Mouse (Mus musculus): Measurements from ENCODE around the gene Arg2. TPM values are rescaled to one million over a fixed set of nuclear protein-coding genes. Genes with fewer than 3 reads are reported as not detected.
A peak's percentile ranks its signal among the peaks of the same experiment; 100 is the strongest.
"Not testable (repeated sequence)": the region's sequence is repeated elsewhere in the genome, so short reads cannot be mapped to it uniquely, and the experiment has no call there.

The Arg2 gene
- polyA plus RNA-seq, 1 experiment from 2014 or later: 23.3 TPM

DNA sequence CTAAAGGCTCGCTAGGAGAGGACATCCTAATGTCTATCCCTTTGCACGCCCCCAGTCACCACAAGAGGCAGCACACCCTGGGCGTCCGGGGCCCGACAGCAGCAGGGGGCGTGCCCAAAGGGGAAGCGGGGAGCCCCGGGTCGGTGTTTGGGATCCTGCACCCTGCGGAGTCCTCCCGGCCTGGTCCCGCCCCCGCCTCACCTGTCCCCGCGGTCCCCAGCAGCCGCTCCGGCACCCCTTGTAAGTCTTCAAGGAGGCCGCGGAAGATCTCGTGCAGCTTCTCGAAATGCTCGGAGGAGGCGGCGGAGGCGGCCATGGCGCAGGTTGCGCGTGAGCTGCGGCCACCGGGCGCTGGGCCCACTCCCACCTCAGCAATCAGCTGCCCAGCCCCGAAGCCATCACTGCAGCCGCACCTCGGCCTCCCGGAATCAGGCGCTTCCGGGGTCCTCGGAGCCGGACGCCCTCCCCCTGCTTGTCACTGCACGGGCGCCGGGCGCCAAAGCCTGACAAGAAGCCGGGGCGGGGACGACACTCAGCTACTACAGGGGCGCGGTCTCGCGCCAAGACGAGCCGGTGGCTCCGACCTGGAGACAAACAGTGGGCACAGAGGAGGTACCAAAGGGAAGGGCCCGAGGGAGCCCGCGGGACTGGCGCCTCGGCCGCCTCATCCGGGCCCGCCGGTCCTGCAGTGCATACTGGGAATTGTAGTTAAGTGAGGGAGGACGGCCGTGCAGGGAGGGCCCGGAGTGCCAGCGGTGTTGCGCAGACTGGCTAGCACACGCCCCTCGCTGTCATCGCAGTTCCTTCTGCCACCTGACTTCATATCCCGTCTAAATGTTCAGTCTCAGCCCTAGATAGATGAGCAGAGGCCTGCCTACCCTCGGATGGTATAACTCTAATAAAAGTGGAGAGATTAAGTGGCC lies 41.7 kb downstream of the Arg2 start, which contains the start of gene Vti1b:
Gene Vti1b, minus strand, starts transcription at position 649 of the 923 bp plus-strand sequence.
- under 1% methylated on average over 73 of the region's 73 CpGs for WGBS
- Histone ChIP-seq H3K4me1 (replicated peaks) (peaks cover 16% of the 10 kb centered on the region), H3K36me3 (peaks cover 24% of the 10 kb centered on the region), H3K4me3 (replicated peaks) (peak within 1 kb of the TSS; percentile 99), H3K9ac (replicated peaks) (peak within 1 kb of the TSS; percentile 89), H3K27me3 (no peaks in the 10 kb centered on the region), H3K4me2 (replicated peaks) (peak within 1 kb of the TSS; percentile 72), H3K27ac (peak within 1 kb of the TSS; percentile 94), H3K9me3 (no peaks in the 10 kb centered on the region)
- ATAC-seq: peak; percentile 99

DNA sequence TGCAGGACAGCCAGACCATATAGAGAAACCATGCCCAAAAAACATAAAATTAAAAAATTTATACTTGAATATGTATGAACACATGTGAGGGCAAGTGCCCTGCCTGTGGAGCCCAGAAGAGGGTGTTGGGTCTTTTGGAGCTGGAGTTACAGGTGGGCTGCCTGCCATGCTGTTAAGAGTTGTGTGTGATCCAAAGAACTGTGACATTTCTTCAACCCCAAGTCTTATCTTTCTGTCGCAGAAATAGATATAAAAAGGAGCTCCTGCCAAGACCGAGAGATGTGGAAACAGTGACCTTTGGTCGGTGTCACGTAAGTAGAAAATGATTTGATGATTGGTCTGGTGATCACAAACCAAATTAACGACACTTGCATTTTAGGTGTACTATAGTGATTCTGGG lies 43.1 kb downstream of the Arg2 start:
- ATAC-seq: no peak
- Histone ChIP-seq H3K9me3 (no peaks in the 10 kb centered on the region), H3K9ac (replicated peaks) (no peak overlapping the region), H3K27ac (no peak overlapping the region), H3K4me1 (replicated peaks) (peaks cover 16% of the 10 kb centered on the region), H3K4me3 (replicated peaks) (no peak overlapping the region), H3K27me3 (no peaks in the 10 kb centered on the region), H3K4me2 (replicated peaks) (no peak overlapping the region), H3K36me3 (peaks cover 33% of the 10 kb centered on the region)
- WGBS: 89% methylated on average over 5 of the region's 5 CpGs

DNA sequence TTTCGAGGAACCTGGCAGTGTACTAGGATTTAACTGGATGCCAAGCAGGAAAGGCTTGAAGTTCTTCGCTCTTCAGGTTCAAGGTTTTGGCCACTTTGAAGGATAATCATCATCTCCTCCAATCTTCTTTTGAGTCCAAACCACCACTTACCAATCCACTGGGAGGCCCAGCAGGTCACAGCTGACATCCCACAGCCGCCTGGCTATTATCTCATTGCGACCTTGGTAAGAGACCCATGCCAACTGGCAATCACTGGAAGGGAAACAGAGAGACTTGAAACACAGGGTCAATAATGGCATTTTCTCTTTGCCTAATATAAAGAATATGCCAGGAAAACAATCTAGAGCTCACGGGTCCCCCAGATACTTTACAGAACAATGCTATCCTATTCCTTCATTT lies 45.4 kb downstream of the Arg2 start:
- Histone ChIP-seq H3K4me1 (replicated peaks) (peaks cover 7% of the 10 kb centered on the region), H3K4me2 (replicated peaks) (no peak overlapping the region), H3K36me3 (peaks cover 44% of the 10 kb centered on the region), H3K27me3 (no peaks in the 10 kb centered on the region), H3K9me3 (no peaks in the 10 kb centered on the region), H3K27ac (no peak overlapping the region), H3K9ac (replicated peaks) (no peak overlapping the region), H3K4me3 (replicated peaks) (no peak overlapping the region)
- WGBS: 93% methylated on average over 5 of the region's 5 CpGs
- no peak for ATAC-seq

DNA sequence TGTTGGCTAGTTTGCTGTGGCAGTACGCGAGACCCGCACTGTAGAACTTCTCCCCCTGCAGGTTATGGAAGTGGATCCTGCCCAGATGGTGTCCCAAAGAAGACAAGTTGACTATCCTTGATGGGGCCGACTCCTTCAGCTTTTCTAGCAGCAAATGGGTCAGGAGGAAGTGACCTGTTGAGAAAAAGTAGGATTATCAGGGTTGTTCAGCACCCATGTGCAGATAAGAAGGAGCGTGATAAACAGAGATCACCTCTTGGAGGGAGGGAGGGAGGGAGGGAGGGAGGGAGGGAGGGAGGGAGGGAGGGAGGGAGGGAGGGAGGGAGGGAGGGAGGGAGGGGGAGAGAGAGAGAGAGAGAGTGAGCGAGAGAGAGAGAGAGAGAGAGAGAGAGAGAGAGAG lies 54.6 kb downstream of the Arg2 start:
- not testable (repeated sequence) for H3K9me3 ChIP-seq; H3K4me1 ChIP-seq (replicated peaks); H3K27me3 ChIP-seq; H3K9ac ChIP-seq (replicated peaks); H3K27ac ChIP-seq; H3K4me3 ChIP-seq (replicated peaks); ATAC-seq; H3K4me2 ChIP-seq (replicated peaks)
- H3K36me3 ChIP-seq: peaks cover 77% of the 10 kb centered on the region
- 97% methylated on average over 5 of the region's 6 CpGs for WGBS

DNA sequence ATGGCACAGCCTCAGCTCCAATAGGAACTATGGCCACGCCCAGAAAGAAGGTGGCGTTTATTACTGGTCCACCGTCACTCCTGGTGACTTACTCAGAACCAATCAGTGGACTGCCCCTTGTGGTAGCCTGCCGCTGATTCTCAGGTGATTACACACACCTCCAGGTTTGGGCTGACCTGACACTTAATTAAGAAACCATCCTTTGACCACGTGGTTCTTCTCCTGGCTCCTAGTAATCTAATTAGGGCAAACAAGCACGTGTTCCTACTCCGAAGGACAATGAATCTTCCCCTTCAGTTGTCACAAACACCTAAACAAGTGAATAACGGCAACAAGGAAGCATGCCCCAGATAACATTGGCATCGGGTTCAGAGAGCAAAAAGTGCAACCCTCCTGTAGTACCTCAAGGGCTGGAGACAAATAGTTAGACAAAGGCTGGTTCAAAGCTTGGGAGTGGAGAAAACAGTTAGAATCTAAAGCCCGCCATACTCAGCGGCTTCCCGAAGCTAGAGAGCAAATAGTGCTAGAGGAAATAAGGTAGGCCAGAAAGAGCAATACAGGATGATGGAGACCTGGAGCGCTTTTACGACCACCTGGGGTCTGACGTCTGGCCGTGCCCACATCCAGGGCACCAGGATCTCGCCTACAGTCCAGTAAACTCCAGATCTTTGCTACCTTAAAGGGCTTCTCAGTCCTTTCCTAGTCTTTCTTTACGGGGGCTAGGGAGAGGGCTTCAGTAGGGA lies 60.5 kb downstream of the Arg2 start:
- H3K36me3 ChIP-seq: peaks cover 24% of the 10 kb centered on the region
- peak overlapping the region; percentile 63 for H3K27ac ChIP-seq
- H3K27me3 ChIP-seq: no peaks in the 10 kb centered on the region
- peak overlapping the region; percentile 70 for H3K9ac ChIP-seq (replicated peaks)
- H3K4me1 ChIP-seq (replicated peaks): peaks cover 18% of the 10 kb centered on the region
- peak overlapping the region; percentile 75 for H3K4me3 ChIP-seq (replicated peaks)
- no peaks in the 10 kb centered on the region for H3K9me3 ChIP-seq
- peak; percentile 95 for ATAC-seq
- under 1% methylated on average over 18 of the region's 18 CpGs for WGBS
- peak overlapping the region; percentile 87 for H3K4me2 ChIP-seq (replicated peaks)

DNA sequence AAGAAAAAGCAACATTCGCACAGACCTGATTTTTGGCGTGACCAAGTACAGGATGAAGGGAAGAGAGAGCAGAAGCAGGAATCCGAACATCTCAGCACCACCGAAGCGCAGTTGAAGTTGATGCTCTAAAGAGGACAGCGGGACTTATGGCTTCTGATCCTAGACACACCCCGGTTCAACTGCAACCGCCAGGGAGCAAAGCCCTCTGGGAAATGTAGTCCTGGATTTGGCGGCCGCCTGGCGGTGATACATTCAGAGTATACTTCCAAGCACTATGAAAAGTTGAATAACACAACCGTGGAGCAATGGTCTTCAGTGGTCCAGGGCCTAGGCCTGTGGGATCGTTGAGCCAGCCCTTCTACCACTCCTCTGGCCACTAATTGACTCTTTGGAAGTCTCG lies 61.1 kb downstream of the Arg2 start:
- Histone ChIP-seq H3K27ac (peak overlapping the region; percentile 63), H3K9ac (replicated peaks) (peak overlapping the region; percentile 70), H3K27me3 (no peaks in the 10 kb centered on the region), H3K4me2 (replicated peaks) (peak overlapping the region; percentile 87), H3K36me3 (peaks cover 18% of the 10 kb centered on the region), H3K4me3 (replicated peaks) (peak overlapping the region; percentile 75), H3K4me1 (replicated peaks) (peaks cover 18% of the 10 kb centered on the region), H3K9me3 (no peaks in the 10 kb centered on the region)
- 6% methylated on average over 14 of the region's 14 CpGs for WGBS
- peak; percentile 91 for ATAC-seq

DNA sequence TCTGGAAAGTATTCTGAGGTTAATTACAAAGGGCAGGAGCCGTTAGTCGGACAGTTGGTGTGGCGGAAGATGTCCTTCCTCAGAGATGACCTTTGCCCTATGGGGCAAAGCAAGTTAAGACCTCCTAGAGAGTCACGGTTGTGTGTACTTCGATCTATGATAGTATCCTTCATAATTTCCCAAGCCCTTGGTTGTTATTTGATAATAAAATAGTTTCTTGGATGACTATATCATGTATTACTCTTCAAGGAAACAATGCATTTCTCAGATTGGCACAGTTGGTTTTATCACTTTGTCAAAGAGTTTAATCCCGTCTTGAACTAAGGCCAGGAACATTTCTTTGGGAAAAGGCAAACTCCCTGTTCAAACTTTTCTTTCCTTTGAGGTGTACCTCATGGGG lies 61.6 kb downstream of the Arg2 start, which contains the start of gene Rdh11:
Gene Rdh11, minus strand, starts transcription at position 101 of the 400 bp plus-strand sequence.
- Histone ChIP-seq H3K9me3 (no peaks in the 10 kb centered on the region), H3K27ac (peak within 1 kb of the TSS; percentile 63), H3K36me3 (peaks cover 13% of the 10 kb centered on the region), H3K9ac (replicated peaks) (peak within 1 kb of the TSS; percentile 70), H3K4me1 (replicated peaks) (peaks cover 18% of the 10 kb centered on the region), H3K4me3 (replicated peaks) (peak within 1 kb of the TSS; percentile 75), H3K27me3 (no peaks in the 10 kb centered on the region), H3K4me2 (replicated peaks) (peak within 1 kb of the TSS; percentile 87)
- 68% methylated on average over 6 of the region's 6 CpGs for WGBS
- ATAC-seq: no peak

DNA sequence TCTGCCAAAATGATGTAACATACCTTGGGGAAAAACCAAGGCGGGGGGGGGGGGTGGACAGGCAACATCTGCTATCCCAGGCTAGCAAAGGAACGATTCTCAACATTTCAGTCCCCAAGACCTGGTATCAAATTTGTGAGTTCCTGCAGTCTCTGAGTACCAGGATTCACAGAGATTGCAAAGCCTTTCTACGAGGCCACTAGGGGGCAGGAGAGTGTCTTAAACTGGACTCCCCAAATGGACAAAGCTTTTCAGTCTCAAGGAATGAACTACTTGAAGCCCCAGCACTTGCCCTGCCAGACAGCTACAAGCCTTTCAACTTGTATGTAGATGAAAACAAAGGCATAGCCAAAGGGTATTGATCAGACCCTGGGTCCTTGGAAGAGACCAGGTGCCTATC lies 62.9 kb downstream of the Arg2 start:
- H3K4me3 ChIP-seq (replicated peaks): no peak overlapping the region
- no peak overlapping the region for H3K4me2 ChIP-seq (replicated peaks)
- no peak overlapping the region for H3K9ac ChIP-seq (replicated peaks)
- H3K27me3 ChIP-seq: no peaks in the 10 kb centered on the region
- no peaks in the 10 kb centered on the region for H3K9me3 ChIP-seq
- no peak for ATAC-seq
- WGBS: 5% methylated on average over 3 of the region's 3 CpGs
- H3K36me3 ChIP-seq: 0 out of 2 replicates have a peak, but pooled peaks cover under 1% of the 10 kb centered on the region
- no peak overlapping the region for H3K27ac ChIP-seq
- peaks cover 18% of the 10 kb centered on the region for H3K4me1 ChIP-seq (replicated peaks)

DNA sequence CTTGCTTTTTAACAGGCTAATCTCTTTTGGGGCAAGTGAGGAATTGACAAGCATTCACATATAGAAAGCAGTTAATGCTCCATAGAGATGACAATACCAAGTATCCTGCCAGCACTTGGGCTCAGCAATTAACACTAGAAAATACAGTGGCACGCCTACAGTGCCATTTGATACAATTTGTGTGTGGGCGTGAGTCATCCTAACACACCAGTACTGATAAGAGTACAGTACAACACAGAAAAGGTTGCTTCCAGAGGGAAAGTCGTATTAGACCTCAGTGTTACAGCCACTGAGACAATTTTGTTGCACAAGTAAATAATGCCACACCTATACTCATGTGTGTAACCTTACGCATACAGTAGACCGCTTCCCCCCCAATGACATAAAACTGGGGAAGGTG lies 66.5 kb downstream of the Arg2 start:
- Histone ChIP-seq H3K9me3 (no peaks in the 10 kb centered on the region), H3K27ac (no peak overlapping the region), H3K4me1 (replicated peaks) (no peaks in the 10 kb centered on the region), H3K4me2 (replicated peaks) (no peak overlapping the region), H3K9ac (replicated peaks) (no peak overlapping the region), H3K4me3 (replicated peaks) (no peak overlapping the region), H3K36me3 (no peaks in the 10 kb centered on the region), H3K27me3 (no peaks in the 10 kb centered on the region)
- WGBS: 86% methylated on average over 5 of the region's 5 CpGs
- no peak for ATAC-seq

DNA sequence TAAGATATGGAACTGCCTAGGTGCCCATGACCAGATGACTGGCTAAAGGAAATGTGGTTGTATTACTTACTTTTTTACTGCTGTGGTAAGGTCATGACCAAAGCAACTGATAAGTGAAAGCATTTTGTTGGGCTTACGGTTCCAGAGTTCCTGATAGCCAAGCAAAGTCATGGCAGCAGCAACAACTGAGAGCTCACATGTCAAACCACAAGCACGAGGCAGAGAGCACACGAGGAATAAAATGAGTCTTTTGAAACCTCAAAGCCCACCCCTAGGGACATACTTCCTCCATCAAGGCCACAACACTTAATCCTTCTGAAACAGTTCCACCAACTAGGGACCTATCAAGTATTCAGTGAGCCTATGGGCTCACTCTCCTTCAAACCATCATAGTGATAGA lies 71.3 kb downstream of the Arg2 start:
- H3K36me3 ChIP-seq: no peaks in the 10 kb centered on the region
- H3K4me3 ChIP-seq (replicated peaks): no peak overlapping the region
- H3K9ac ChIP-seq (replicated peaks): no peak overlapping the region
- no peaks in the 10 kb centered on the region for H3K9me3 ChIP-seq
- no peak overlapping the region for H3K27ac ChIP-seq
- no peaks in the 10 kb centered on the region for H3K27me3 ChIP-seq
- H3K4me1 ChIP-seq (replicated peaks): no peaks in the 10 kb centered on the region
- H3K4me2 ChIP-seq (replicated peaks): no peak overlapping the region
- ATAC-seq: no peak
- WGBS: 77% methylated on average over 3 of the region's 3 CpGs

Measured in midbrain, embryonic 13.5 days (tissue).